Mouse (Mus musculus) spleen, adult 2 months (tissue): ENCODE measurements at regions not wholly inside any gene's neighbourhood (a gene's known extent, or its start where the extent isn't known, plus 50 kb on each side); places are given as distances from the start of the nearest gene placed in this dataset.
"Not testable (repeated sequence)": the region's sequence is repeated elsewhere in the genome, so short reads cannot be mapped to it uniquely, and the experiment has no call there.

ENCODE experiments used
- DNase-seq, 2 experiments: peaks; one replicate each; pipeline versions ENCODE4 v3.0.0 to v3.0.0-alpha.2; 2012 to 2021; ENCODE audit warnings: low spot score in 2 of 2, low read depth in 1 of 2
- H3K27ac ChIP-seq: fragments of 200-500 bp; 2 replicates; pipeline ENCODE4 v1.5.1; 2012; ENCODE audit warnings: low read length, inconsistent platforms; ENCODE audit not compliant: insufficient read depth
- H3K27me3 ChIP-seq: fragments of 200-500 bp; 2 replicates; pipeline ENCODE4 v1.6.1; 2012; ENCODE audit warnings: mild to moderate bottlenecking, moderate library complexity, low read length, inconsistent platforms; ENCODE audit not compliant: control insufficient read depth, insufficient read depth
- H3K36me3 ChIP-seq: fragments of 200-500 bp; 2 replicates; pipeline ENCODE4 v1.6.1; 2012; ENCODE audit warnings: mild to moderate bottlenecking, low read length, inconsistent platforms; ENCODE audit not compliant: control insufficient read depth, insufficient read depth
- H3K4me1 ChIP-seq: fragments of 200-500 bp; 2 replicates; pipeline ENCODE4 v1.6.1; 2011; ENCODE audit warnings: inconsistent platforms; ENCODE audit not compliant: control insufficient read depth, insufficient read depth, insufficient read length
- H3K4me3 ChIP-seq: fragments of 200-500 bp; 2 replicates; pipeline ENCODE4 v1.5.1; 2011; ENCODE audit warnings: mild to moderate bottlenecking, inconsistent platforms; ENCODE audit not compliant: insufficient read depth, insufficient read length; ENCODE audit errors: extremely low read depth
- CTCF ChIP-seq: fragments of 200-500 bp; IDR thresholded peaks from 2 replicates; pipeline ENCODE4 v1.5.1; 2011; ENCODE audit warnings: mild to moderate bottlenecking, inconsistent platforms; ENCODE audit not compliant: insufficient read depth, insufficient read length, insufficient replicate concordance; ENCODE audit errors: extremely low read depth
- POLR2A ChIP-seq: fragments of 200-500 bp; IDR thresholded peaks from 2 replicates; pipeline ENCODE4 v1.6.1; 2011; ENCODE audit warnings: low read depth, low read length, inconsistent platforms
- WGBS: fragments of 180-500 bp; shearing (Covaris S2); methylation state at CpG from one replicate; pipeline ENCODE4 v1.1.7; 2018; 5-methylcytosine and 5-hydroxymethylcytosine counted together

DNA sequence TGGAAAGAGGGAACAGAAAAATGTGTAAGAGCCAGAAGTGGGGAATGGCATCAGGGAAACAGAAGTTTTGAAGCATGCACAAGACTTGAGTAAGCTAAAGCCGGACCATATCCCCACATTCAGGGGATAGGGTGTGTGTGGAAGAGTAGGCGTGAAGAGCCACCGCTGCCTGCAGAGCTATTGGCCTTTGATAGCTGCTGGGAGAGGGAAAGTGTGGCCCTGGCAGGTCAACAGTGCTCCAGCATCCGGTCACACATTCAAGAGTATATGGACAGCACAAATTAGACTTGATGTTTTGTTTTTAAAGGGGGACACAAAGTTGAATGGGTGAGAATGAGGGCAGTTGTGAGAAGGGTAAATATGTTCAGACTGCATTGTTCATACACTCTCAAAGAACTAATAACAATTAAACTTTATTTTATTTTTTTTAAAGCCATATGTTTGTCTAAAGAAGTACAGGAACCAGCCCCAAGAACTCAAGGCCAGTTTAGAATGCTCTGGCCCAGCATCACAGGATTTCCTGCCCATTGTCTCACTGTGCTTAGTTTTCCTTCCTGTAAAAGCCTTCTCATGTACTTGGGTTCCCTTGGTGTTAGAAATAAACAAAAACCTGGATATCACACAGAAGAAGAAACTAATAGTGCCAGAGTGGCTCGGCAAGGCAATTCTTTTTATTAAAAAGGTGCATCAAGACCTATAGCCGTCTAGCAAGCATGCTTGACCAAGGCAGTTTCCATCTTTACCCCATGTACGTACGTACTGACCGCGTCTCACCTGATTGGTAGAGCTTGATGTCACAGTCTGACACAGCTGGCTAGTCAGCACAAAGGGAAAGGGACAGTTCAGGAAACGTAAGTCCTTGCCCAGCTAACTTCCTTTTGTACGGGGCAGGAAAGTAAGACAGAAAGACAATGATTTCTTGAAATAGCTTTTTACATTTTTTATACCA, 144.6 kb upstream of the Rbbp6 start:
- Histone ChIP-seq H3K36me3 (no peaks in the 10 kb centered on the region), H3K4me1 (peaks cover 15% of the 10 kb centered on the region; the same call in 1 of the 2 replicates), H3K27me3 (no peaks in the 10 kb centered on the region), H3K4me3 (no peak overlapping the region), H3K27ac (peak overlapping the region; percentile 61)
- DNase-seq, result peak; percentile 18 to 36
- WGBS, result 44% methylated on average over 12 of the region's 12 CpGs
- no peak for TF ChIP-seq POLR2A
- no peak for TF ChIP-seq CTCF

DNA sequence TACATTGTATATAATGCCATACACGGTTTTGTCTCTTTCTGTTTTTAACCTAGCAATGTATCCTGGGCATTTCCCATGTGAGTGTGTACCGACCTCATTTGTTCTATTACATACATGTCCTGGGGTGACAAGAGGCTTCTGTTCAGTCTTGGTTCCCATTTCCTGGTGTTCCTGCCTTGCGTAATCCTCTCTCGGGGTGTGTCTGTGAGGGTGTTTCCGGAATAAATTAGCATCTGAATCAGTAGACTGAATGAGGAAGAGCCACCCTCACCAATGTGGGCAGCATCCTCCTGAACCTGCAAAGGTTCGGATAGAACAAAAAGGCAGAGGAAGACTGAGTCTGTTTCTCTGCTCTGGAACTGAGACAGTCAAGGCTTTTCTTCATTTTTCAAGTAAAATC, 142.1 kb upstream of the Rbbp6 start:
- 57% methylated on average over 6 of the region's 6 CpGs for WGBS
- DNase-seq, result no peak
- TF ChIP-seq CTCF, result no peak

DNA sequence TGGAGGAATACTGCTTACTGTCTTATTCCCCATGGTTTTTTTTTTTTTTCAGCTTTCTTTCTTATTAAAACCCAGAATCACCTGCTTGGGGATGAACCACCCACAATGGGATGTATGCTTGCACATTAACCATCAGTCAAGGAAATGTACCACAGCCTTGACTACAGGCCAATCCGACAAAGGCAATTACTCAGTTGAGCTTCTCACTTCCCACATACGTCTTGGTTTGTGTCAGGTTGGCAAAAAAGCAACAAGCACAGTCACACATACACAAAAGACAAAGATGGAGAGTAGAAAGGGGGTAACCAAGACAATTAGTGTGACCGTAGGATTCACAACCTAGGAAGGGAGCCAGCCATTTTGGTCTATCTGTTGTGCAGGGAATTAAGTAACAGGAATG, 126.4 kb upstream of the Rbbp6 start:
- H3K4me3 ChIP-seq, result no peak overlapping the region
- H3K4me1 ChIP-seq, result no peaks in the 10 kb centered on the region
- TF ChIP-seq POLR2A, result no peak
- no peak for TF ChIP-seq CTCF
- 79% methylated on average over 3 of the region's 3 CpGs for WGBS
- no peak for DNase-seq
- H3K36me3 ChIP-seq, result no peaks in the 10 kb centered on the region
- H3K27ac ChIP-seq, result no peak overlapping the region
- no peaks in the 10 kb centered on the region for H3K27me3 ChIP-seq

More for the DNA sequence above, 142.1 kb upstream of the Rbbp6 start:
- H3K4me1 ChIP-seq, result peaks cover 7% of the 10 kb centered on the region; the same call in 1 of the 2 replicates
- no peaks in the 10 kb centered on the region for H3K27me3 ChIP-seq
- no peaks in the 10 kb centered on the region for H3K36me3 ChIP-seq
- no peak overlapping the region for H3K4me3 ChIP-seq
- H3K27ac ChIP-seq, result no peak overlapping the region

DNA sequence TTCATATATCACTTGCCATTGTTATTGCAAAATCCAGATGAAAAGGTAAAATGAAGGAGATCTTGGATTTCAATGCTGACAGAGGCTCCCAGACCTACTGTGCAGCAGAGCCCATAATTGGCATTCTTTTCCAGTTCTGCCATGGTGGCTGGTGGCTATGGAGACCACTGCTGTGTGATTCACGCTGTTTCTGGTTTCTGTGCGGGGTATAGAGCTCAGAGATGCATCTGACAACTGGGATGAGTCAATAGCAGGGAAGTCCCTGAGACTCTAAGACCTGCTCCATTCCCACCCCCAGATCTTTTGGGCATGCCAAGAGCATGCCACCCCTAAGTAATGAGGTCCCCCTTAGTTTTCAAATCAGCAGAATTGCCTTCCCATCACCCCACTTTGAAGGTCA, 120.7 kb upstream of the Rbbp6 start:
- Histone ChIP-seq H3K4me1 (no peaks in the 10 kb centered on the region), H3K27me3 (no peaks in the 10 kb centered on the region), H3K4me3 (no peak overlapping the region), H3K27ac (no peak overlapping the region), H3K36me3 (no peaks in the 10 kb centered on the region)
- no peak for DNase-seq
- TF ChIP-seq CTCF, result no peak
- TF ChIP-seq POLR2A, result no peak
- 90% methylated on average over 2 of the region's 2 CpGs for WGBS

DNA sequence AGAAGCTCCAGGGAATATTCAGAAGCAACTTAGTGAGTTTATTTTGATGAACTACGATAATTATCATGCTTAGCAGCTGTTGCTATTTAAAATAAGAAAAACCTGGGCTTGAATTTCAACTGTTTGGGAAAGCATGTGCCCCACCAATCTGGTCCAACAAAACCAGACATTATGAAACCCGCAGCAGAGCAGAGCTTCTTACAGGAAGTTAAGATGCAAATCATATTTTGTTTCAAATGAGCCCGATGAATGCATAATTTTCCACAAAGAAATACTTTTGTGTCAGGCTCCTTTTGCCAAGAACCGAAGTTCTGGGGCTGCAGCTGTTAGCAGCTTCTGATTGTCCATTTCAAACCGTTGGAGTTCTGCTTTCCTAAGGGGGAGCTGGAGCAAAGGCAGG, 118.1 kb upstream of the Rbbp6 start:
- no peak for DNase-seq
- Histone ChIP-seq H3K4me1 (no peaks in the 10 kb centered on the region), H3K4me3 (no peak overlapping the region), H3K36me3 (no peaks in the 10 kb centered on the region), H3K27ac (no peak overlapping the region), H3K27me3 (no peaks in the 10 kb centered on the region)
- WGBS, result 53% methylated on average over 5 of the region's 5 CpGs
- TF ChIP-seq POLR2A, result no peak

DNA sequence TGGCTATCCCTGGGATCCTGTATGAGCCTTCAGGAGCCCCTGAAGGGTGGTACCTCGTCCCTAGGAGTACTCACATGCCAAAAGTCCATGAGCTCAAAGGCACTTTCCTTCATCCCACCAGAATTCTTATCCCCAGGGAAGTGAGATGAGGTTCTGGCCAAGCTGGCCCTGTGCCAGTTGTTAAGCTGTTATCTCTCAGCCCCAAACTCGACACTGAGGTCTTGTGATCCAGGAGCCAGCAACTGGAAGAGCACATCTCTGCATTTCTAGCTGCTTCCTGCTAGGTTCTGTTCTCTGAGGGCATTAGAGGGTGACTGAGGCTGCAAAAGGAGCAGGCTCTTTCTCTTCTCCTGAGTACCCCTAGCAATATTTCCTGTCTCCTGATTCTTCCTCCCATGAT, 92.1 kb upstream of the Rbbp6 start:
- H3K4me3 ChIP-seq, result no peak overlapping the region
- 54% methylated on average over 2 of the region's 2 CpGs for WGBS
- no peaks in the 10 kb centered on the region for H3K27me3 ChIP-seq
- DNase-seq, result no peak
- no peaks in the 10 kb centered on the region for H3K4me1 ChIP-seq
- TF ChIP-seq POLR2A, result no peak
- no peak for TF ChIP-seq CTCF
- no peaks in the 10 kb centered on the region for H3K36me3 ChIP-seq
- H3K27ac ChIP-seq, result no peak overlapping the region

DNA sequence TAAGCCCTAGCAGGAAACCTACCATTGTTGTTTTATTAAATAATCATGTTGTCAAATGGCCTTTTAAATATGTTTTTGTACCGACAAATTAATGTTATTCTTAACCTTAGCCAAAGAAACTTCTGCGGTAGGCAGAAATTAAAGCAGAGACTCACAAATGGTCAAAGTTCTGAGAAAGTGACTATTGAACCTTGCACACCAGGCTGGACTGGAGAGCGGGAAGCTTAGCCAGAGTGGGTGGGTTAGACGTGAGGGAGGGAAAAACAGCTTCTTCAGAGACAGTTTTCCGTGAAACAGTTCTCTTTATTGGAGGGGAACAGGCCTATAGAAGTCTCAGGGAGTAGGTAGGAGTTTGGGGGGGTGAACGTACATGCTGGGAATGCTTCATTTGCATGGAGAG, 89.2 kb upstream of the Rbbp6 start:
- H3K36me3 ChIP-seq, result no peaks in the 10 kb centered on the region
- 92% methylated on average over 6 of the region's 6 CpGs for WGBS
- TF ChIP-seq POLR2A, result no peak
- TF ChIP-seq CTCF, result no peak
- no peaks in the 10 kb centered on the region for H3K27me3 ChIP-seq
- H3K4me1 ChIP-seq, result no peaks in the 10 kb centered on the region
- no peak overlapping the region for H3K27ac ChIP-seq
- no peak for DNase-seq
- H3K4me3 ChIP-seq, result no peak overlapping the region

DNA sequence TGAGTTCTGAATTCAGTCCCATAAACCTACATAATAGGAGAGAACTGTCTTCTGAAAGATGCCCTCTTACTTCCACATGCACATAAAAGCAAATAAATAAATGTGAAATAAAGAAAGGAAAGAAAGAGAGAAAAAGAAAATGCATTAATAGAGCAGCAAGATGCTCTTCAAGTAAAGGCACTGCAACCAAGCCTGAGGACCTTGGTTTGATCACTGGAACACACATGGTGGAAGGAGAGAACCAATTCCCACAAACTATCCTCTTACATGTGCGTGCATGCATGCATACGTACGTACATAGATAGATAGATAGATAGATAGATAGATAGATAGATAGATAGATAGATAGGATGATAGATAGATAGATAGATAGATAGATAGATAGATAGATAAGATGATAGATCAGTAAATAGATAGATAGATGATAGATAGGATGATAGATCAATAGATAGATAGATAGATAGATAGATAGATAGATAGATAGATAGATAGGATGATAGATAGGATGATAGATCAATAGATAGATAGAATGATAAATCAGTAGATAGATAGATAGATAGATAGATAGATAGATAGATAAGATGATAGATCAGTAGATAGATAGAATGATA, 83.5 kb upstream of the Rbbp6 start:
- H3K27ac ChIP-seq, DNase-seq, H3K27me3 ChIP-seq, H3K4me3 ChIP-seq, H3K4me1 ChIP-seq, H3K36me3 ChIP-seq: not testable (repeated sequence)
- 95% methylated on average over 3 of the region's 3 CpGs for WGBS
